Mouse (Mus musculus) C2C12 (cell line): ENCODE data around the gene Wfdc11. TPM values are rescaled to one million over a fixed set of nuclear protein-coding genes. Genes with fewer than 3 reads are reported as not detected.
A peak's percentile ranks its signal among the peaks of the same experiment; 100 is the strongest.

ENCODE experiments used
- H3K27me3 ChIP-seq: one replicate; pipeline ENCODE4 v1.6.1; 2011; ENCODE audit not compliant: control insufficient read depth, insufficient read depth, insufficient read length
- H3K36me3 ChIP-seq: one replicate; pipeline ENCODE4 v1.6.1; 2011; ENCODE audit not compliant: control insufficient read depth, insufficient read depth
- H3K4me3 ChIP-seq: one replicate; pipeline ENCODE4 v1.5.1; 2011; ENCODE audit warnings: mild to moderate bottlenecking, control low read depth; ENCODE audit not compliant: poor library complexity, insufficient read depth, severe bottlenecking
- H3K79me2 ChIP-seq: one replicate; pipeline ENCODE4 v1.6.1; 2011; ENCODE audit not compliant: control insufficient read depth, insufficient read depth
- H3K79me3 ChIP-seq: one replicate; pipeline ENCODE4 v1.6.1; 2011; ENCODE audit warnings: low read depth, control low read depth
- H3ac ChIP-seq: one replicate; pipeline ENCODE3; 2011; ENCODE audit warnings: low read depth; ENCODE audit not compliant: control insufficient read depth, insufficient read length
- CEBPB ChIP-seq: IDR thresholded peaks from one replicate; pipeline ENCODE4 v1.6.1; 2011; ENCODE audit warnings: low read depth, mild to moderate bottlenecking, control low read depth, moderate library complexity
- CTCF ChIP-seq: IDR thresholded peaks from one replicate; pipeline ENCODE4 v1.5.1; 2011; ENCODE audit not compliant: control insufficient read depth, insufficient read depth, insufficient read length
- FOSL1 ChIP-seq: IDR thresholded peaks from one replicate; pipeline ENCODE4 v1.8.0; 2011; ENCODE audit warnings: mild to moderate bottlenecking, low read length; ENCODE audit not compliant: poor library complexity, insufficient read depth, severe bottlenecking
- MAX ChIP-seq: IDR thresholded peaks from one replicate; pipeline ENCODE4 v1.6.1; 2011; ENCODE audit warnings: mild to moderate bottlenecking, control low read depth
- MYOD1 ChIP-seq: IDR thresholded peaks from one replicate; pipeline ENCODE4 v1.6.1; 2011; ENCODE audit warnings: low read depth; ENCODE audit not compliant: control insufficient read depth, insufficient read length
- MYOG ChIP-seq: IDR thresholded peaks from one replicate; pipeline ENCODE4 v1.6.1; 2011; ENCODE audit not compliant: control insufficient read depth, insufficient read length; ENCODE audit errors: extremely low read depth
- USF1 ChIP-seq: IDR thresholded peaks from one replicate; pipeline ENCODE4 v1.6.1; 2011; ENCODE audit warnings: low read depth, mild to moderate bottlenecking, control low read depth, moderate library complexity
- polyA plus RNA-seq: library from polyadenylated mRNA; unstranded; fragments of >200 nt; fragmentation: generic; extraction: Trizol; gene quantifications from one replicate; pipeline ENCODE4 v1.2.1, GENCODE M21; 2012; ENCODE audit warnings: missing spikeins

Wfdc11 gene
- polyA plus RNA-seq, 1 experiment, result not detected

GRCm38 (mm10) chr2:164704235-164704634, 30.3 kb upstream of the Wfdc11 start:
- no peaks in the 10 kb centered on the region for H3K79me2 ChIP-seq
- H3K79me3 ChIP-seq, result no peaks in the 10 kb centered on the region
- peaks cover 20% of the 10 kb centered on the region for H3K27me3 ChIP-seq
- H3K36me3 ChIP-seq, result no peaks in the 10 kb centered on the region
- no peak overlapping the region for H3ac ChIP-seq
- H3K4me3 ChIP-seq, result no peak overlapping the region
- TF ChIP-seq CEBPB (no peak), MYOG (no peak), USF1 (no peak), MYOD1 (no peak), FOSL1 (no peak), CTCF (no peak), MAX (no peak)

- Histone ChIP-seq H3ac (no peak overlapping the region), H3K79me2 (no peaks in the 10 kb centered on the region), H3K4me3 (no peak overlapping the region)
Observed at GRCm38 (mm10) chr2:164701761-164702160, 27.9 kb upstream of the Wfdc11 start.

GRCm38 (mm10) chr2:164700959-164701358, 27.1 kb upstream of the Wfdc11 start:
- no peaks in the 10 kb centered on the region for H3K36me3 ChIP-seq
- H3K4me3 ChIP-seq, result no peak overlapping the region
- no peaks in the 10 kb centered on the region for H3K79me3 ChIP-seq
- no peak for TF ChIP-seq CTCF
- no peak for TF ChIP-seq MYOD1
- no peak for TF ChIP-seq MAX
- TF ChIP-seq USF1, result no peak
- TF ChIP-seq MYOG, result no peak
- TF ChIP-seq FOSL1, result no peak
- TF ChIP-seq CEBPB, result no peak
- no peaks in the 10 kb centered on the region for H3K79me2 ChIP-seq
- no peak overlapping the region for H3ac ChIP-seq
- peaks cover 16% of the 10 kb centered on the region for H3K27me3 ChIP-seq

More at GRCm38 (mm10) chr2:164701761-164702160, 27.9 kb upstream of the Wfdc11 start:
- H3K36me3 ChIP-seq, result no peaks in the 10 kb centered on the region
- peaks cover 16% of the 10 kb centered on the region for H3K27me3 ChIP-seq
- no peaks in the 10 kb centered on the region for H3K79me3 ChIP-seq
- TF ChIP-seq CEBPB, result no peak
- TF ChIP-seq FOSL1, result peak; percentile 28

- Histone ChIP-seq H3ac (no peak within 1 kb of the TSS), H3K79me2 (no peaks in the 10 kb centered on the region), H3K79me3 (no peaks in the 10 kb centered on the region), H3K27me3 (peaks cover 25% of the 10 kb centered on the region), H3K36me3 (no peaks in the 10 kb centered on the region), H3K4me3 (no peak within 1 kb of the TSS)
- TF ChIP-seq MYOD1 (no peak), FOSL1 (no peak), CEBPB (no peak), CTCF (no peak), USF1 (no peak), MAX (no peak)
Observed at GRCm38 (mm10) chr2:164698201-164698600, 24.3 kb upstream of the Wfdc11 start, which contains the start of gene Spint4. Spint4 (plus strand) TSS chr2:164698501.

- TF ChIP-seq CTCF, result no peak
- no peak for TF ChIP-seq MAX
- no peak for TF ChIP-seq MYOD1
- TF ChIP-seq USF1, result no peak
- no peak for TF ChIP-seq MYOG
- TF ChIP-seq CEBPB, result no peak
- TF ChIP-seq FOSL1, result no peak
- Histone ChIP-seq H3K79me2 (no peaks in the 10 kb centered on the region), H3K36me3 (no peaks in the 10 kb centered on the region), H3K79me3 (no peaks in the 10 kb centered on the region), H3K27me3 (peaks cover 36% of the 10 kb centered on the region), H3ac (no peak within 1 kb of the TSS), H3K4me3 (no peak within 1 kb of the TSS)
Observed at GRCm38 (mm10) chr2:164684807-164685206, 10.9 kb upstream of the Wfdc11 start, which contains the start of gene Wfdc13. Wfdc13 (plus strand) TSS chr2:164685107.

GRCm38 (mm10) chr2:164679906-164680305, 6.0 kb upstream of the Wfdc11 start:
- Histone ChIP-seq H3K36me3 (no peaks in the 10 kb centered on the region), H3K79me2 (no peaks in the 10 kb centered on the region), H3K27me3 (peaks cover 6% of the 10 kb centered on the region), H3ac (no peak overlapping the region), H3K79me3 (no peaks in the 10 kb centered on the region), H3K4me3 (no peak overlapping the region)
- no peak for TF ChIP-seq MAX
- TF ChIP-seq CEBPB, result no peak
- TF ChIP-seq MYOG, result no peak
- TF ChIP-seq MYOD1, result no peak
- no peak for TF ChIP-seq USF1
- no peak for TF ChIP-seq FOSL1
- no peak for TF ChIP-seq CTCF
